Mouse (Mus musculus): ENCODE results near the gene Ten1. TPM values are rescaled to one million over a fixed set of nuclear protein-coding genes. Genes with fewer than 3 reads are reported as not detected.
A peak's percentile ranks its signal among the peaks of the same experiment; 100 is the strongest.

Ten1 gene
- polyA plus RNA-seq, 1 experiment from 2014 or later: 77.0 TPM

DNA sequence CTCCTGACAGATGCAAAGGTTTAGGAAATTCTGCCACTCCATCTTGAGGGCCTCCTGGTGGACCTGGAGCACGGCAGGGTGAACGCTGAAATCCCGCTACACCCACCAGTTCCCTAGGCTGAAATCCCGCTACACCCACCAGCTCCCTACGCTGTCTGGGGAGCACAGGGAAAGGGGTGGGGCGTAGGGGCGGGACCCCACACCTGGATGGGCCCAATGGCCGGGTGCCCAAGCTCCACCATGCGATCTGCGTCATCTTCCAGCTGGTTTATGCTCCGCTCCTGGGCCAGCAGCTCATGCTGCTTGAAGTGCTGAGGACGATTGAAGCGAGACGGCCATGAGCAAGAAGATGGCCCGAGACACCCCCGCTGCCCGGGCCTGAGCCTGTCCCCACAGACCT lies 33.8 kb downstream of the Ten1 start:
- no peaks in the 10 kb centered on the region for H3K9me3 ChIP-seq (ENCODE audit: control insufficient read depth, low read length)
- DNase-seq (peak; percentile 11), ATAC-seq (ENCODE audit: low FRiP score, low TSS enrichment) (no peak)
- no peak overlapping the region for H3K4me3 ChIP-seq (replicated peaks; ENCODE audit: low read depth, low read length)
- H3K4me1 ChIP-seq (ENCODE audit: control insufficient read depth, insufficient read depth, low read length): no peaks in the 10 kb centered on the region
- H3K27me3 ChIP-seq (ENCODE audit: control insufficient read depth, insufficient read depth, low read length): peaks cover 3% of the 10 kb centered on the region; the same call in 1 of the 2 replicates
- H3K4me2 ChIP-seq (ENCODE audit: low read length): peak overlapping the region; percentile 10; the same call in 1 of the 2 replicates
- no peak overlapping the region for H3K27ac ChIP-seq (replicated peaks; ENCODE audit: low read depth, low read length)
- 28% methylated on average over 17 of the region's 17 CpGs for WGBS
- H3K36me3 ChIP-seq (ENCODE audit: control insufficient read depth, insufficient read depth, low read length): no peaks in the 10 kb centered on the region
- 0 out of 2 replicates have a peak overlapping the region, but pooled peaks have one; percentile 23 for H3K9ac ChIP-seq (replicated peaks; ENCODE audit: low read length)

DNA sequence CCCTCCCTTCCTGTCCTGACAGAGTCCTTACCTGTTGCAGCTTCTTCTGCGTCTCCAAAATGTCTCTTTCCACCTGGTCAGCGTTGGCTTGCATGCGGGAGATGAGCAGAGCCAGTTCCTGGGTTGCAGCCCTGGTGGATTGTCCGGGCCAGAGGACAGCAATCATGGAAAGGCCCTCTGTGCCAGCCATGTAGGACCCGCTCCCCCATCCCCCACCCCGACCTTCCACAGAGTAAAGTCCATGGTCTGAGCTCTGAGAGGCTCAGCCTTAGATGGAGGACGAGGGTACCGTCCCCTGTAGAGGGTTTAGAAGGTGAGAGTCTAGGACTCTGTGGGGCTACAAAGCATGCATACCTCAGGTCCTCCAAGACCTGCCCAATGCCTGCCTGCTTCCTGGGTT lies 36.2 kb downstream of the Ten1 start:
- H3K9ac ChIP-seq (replicated peaks; ENCODE audit: low read length): no peak overlapping the region
- H3K27me3 ChIP-seq (ENCODE audit: control insufficient read depth, insufficient read depth, low read length): peaks cover 7% of the 10 kb centered on the region; the same call in 1 of the 2 replicates
- 86% methylated on average over 8 of the region's 8 CpGs for WGBS
- H3K36me3 ChIP-seq (ENCODE audit: control insufficient read depth, insufficient read depth, low read length): no peaks in the 10 kb centered on the region
- no peaks in the 10 kb centered on the region for H3K4me1 ChIP-seq (ENCODE audit: control insufficient read depth, insufficient read depth, low read length)
- H3K27ac ChIP-seq (replicated peaks; ENCODE audit: low read depth, low read length): no peak overlapping the region
- no peaks in the 10 kb centered on the region for H3K9me3 ChIP-seq (ENCODE audit: control insufficient read depth, low read length)
- H3K4me2 ChIP-seq (ENCODE audit: low read length): no peak overlapping the region
- no peak for DNase-seq
- no peak overlapping the region for H3K4me3 ChIP-seq (replicated peaks; ENCODE audit: low read depth, low read length)
- no peak for ATAC-seq (ENCODE audit: low FRiP score, low TSS enrichment)

DNA sequence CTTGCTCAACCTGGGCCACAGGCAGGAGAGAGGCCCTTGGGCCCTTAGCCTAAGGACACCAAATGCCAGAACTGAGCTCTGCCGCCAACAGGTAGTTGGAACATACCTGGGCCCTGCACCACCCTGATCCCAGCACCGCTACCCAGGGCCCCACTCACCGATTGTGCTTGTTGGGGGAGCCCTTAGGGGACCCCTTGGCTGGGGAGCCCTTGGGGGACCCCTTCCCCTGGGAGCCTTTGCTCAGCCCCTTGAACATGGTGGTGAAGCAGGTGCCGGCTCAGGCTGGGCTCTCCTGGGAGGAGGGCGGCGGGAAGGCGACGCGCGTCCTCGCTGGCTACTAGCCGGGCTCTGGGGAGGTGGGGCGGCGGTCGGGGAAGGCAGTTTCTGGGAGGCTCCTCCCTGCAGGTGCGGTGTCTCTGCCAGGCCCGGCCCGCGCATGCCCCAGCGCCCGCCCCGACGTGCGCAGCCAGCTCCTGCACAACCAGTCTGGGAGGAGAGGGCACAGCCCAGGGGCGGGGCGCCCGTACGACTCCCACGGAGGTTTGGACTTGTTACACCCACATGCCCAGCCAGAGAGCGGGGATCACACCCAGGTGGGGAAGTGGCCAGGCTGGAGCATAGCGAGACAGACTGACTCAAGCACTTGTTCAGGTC lies 39.2 kb downstream of the Ten1 start, which contains the start of gene Evpl:
Evpl (minus strand) TSS at position 336 of the 654 bp plus-strand sequence.
- DNase-seq: no peak
- H3K4me2 ChIP-seq (ENCODE audit: low read length): no peak within 1 kb of the TSS

DNA sequence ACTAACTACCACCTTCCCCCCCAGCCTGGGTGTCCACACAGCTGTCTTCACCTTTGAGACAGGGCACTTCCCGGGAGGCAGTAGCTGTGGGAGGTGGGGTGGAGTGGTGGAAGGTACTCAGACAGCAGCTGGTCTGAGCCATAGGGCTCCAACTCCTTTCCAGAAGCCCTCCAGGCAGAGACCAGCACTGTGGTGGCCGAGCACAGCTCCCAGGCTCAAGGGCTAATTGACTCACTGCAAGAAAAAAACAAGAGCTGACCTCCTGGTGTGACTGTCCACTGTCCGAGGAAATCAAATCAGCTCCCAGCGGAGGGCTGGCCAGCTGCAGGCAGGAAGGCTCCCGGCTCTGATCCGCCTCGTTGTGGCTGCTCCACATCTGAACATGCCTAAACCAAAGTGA lies 41.1 kb downstream of the Ten1 start:
- Histone ChIP-seq H3K4me1 (ENCODE audit: control insufficient read depth, insufficient read depth, low read length) (no peaks in the 10 kb centered on the region), H3K27ac (replicated peaks; ENCODE audit: low read depth, low read length) (no peak overlapping the region), H3K9ac (replicated peaks; ENCODE audit: low read length) (no peak overlapping the region), H3K4me2 (ENCODE audit: low read length) (no peak overlapping the region), H3K9me3 (ENCODE audit: control insufficient read depth, low read length) (no peaks in the 10 kb centered on the region), H3K4me3 (replicated peaks; ENCODE audit: low read depth, low read length) (no peak overlapping the region), H3K27me3 (ENCODE audit: control insufficient read depth, insufficient read depth, low read length) (peaks cover 7% of the 10 kb centered on the region; the same call in 1 of the 2 replicates), H3K36me3 (ENCODE audit: control insufficient read depth, insufficient read depth, low read length) (peaks cover 21% of the 10 kb centered on the region)
- ATAC-seq (ENCODE audit: low FRiP score, low TSS enrichment) (no peak), DNase-seq (no peak)
- WGBS: 9% methylated on average over 7 of the region's 7 CpGs

More for the DNA sequence above, 39.2 kb downstream of the Ten1 start, which contains the start of gene Evpl:
- Histone ChIP-seq H3K27ac (replicated peaks; ENCODE audit: low read depth, low read length) (no peak within 1 kb of the TSS), H3K4me1 (ENCODE audit: control insufficient read depth, insufficient read depth, low read length) (no peaks in the 10 kb centered on the region), H3K36me3 (ENCODE audit: control insufficient read depth, insufficient read depth, low read length) (peaks cover 2% of the 10 kb centered on the region; the same call in 1 of the 2 replicates), H3K9me3 (ENCODE audit: control insufficient read depth, low read length) (no peaks in the 10 kb centered on the region), H3K9ac (replicated peaks; ENCODE audit: low read length) (no peak within 1 kb of the TSS), H3K27me3 (ENCODE audit: control insufficient read depth, insufficient read depth, low read length) (peaks cover 7% of the 10 kb centered on the region; the same call in 1 of the 2 replicates), H3K4me3 (replicated peaks; ENCODE audit: low read depth, low read length) (no peak within 1 kb of the TSS)
- no peak for ATAC-seq (ENCODE audit: low FRiP score, low TSS enrichment)
- WGBS: 15% methylated on average over 31 of the region's 31 CpGs

DNA sequence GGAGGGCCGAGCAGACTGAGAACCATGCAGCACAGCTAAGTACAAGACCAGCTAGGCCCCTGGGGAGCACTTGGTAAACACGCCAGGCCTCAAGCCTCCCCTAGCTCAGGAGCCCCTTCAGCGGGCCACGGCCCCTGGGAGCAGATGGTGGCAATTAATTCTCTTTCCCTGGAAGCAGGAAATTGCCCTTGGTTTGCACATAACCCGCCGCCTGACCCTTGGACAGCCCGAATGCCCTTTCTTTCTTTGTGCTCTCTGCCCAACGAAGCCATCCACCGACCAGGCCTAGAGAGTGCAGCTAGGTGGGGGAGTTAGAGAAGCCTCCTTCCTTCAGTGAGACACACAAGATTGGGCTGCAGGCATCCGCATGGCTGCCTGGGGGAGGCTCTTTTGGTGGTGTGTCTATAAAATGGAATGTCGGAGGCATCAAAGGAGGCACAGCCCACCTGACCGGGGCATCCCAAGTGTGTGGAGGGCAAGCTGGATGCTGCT lies 43.1 kb downstream of the Ten1 start:
- Histone ChIP-seq H3K4me1 (ENCODE audit: control insufficient read depth, insufficient read depth, low read length) (no peaks in the 10 kb centered on the region), H3K27me3 (ENCODE audit: control insufficient read depth, insufficient read depth, low read length) (peaks cover 7% of the 10 kb centered on the region; the same call in 1 of the 2 replicates), H3K9ac (replicated peaks; ENCODE audit: low read length) (no peak overlapping the region), H3K4me2 (ENCODE audit: low read length) (no peak overlapping the region), H3K27ac (replicated peaks; ENCODE audit: low read depth, low read length) (no peak overlapping the region), H3K9me3 (ENCODE audit: control insufficient read depth, low read length) (no peaks in the 10 kb centered on the region), H3K36me3 (ENCODE audit: control insufficient read depth, insufficient read depth, low read length) (peaks cover 41% of the 10 kb centered on the region), H3K4me3 (replicated peaks; ENCODE audit: low read depth, low read length) (no peak overlapping the region)
- WGBS: 52% methylated on average over 12 of the region's 12 CpGs
- DNase-seq: no peak
- no peak for ATAC-seq (ENCODE audit: low FRiP score, low TSS enrichment)

DNA sequence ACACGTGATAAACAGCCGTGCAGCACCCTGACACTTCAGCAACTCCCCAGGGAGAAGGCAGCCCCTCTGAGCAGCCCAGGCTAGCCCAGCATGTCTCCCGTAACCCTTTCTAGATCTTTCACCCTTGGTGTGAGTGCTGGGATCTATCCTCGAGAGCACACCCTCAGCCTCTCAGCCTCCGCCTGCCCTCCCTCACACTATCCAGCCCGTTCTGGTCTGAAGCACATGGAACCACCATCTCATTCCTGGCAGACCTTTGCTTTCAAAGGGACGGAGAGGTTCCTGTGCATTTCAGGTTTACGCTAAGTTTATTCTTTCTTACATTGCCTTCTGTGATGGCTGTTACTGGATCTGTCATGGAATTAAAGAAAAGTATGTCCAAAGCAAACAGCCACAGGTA lies 45.9 kb downstream of the Ten1 start:
- no peak overlapping the region for H3K27ac ChIP-seq (replicated peaks; ENCODE audit: low read depth, low read length)
- no peaks in the 10 kb centered on the region for H3K9me3 ChIP-seq (ENCODE audit: control insufficient read depth, low read length)
- ATAC-seq (ENCODE audit: low FRiP score, low TSS enrichment): no peak
- no peaks in the 10 kb centered on the region for H3K4me1 ChIP-seq (ENCODE audit: control insufficient read depth, insufficient read depth, low read length)
- peaks cover 69% of the 10 kb centered on the region for H3K36me3 ChIP-seq (ENCODE audit: control insufficient read depth, insufficient read depth, low read length)
- no peak for DNase-seq
- H3K9ac ChIP-seq (replicated peaks; ENCODE audit: low read length): no peak overlapping the region
- H3K4me3 ChIP-seq (replicated peaks; ENCODE audit: low read depth, low read length): no peak overlapping the region
- H3K27me3 ChIP-seq (ENCODE audit: control insufficient read depth, insufficient read depth, low read length): no peaks in the 10 kb centered on the region
- H3K4me2 ChIP-seq (ENCODE audit: low read length): no peak overlapping the region
- 91% methylated on average over 8 of the region's 8 CpGs for WGBS

DNA sequence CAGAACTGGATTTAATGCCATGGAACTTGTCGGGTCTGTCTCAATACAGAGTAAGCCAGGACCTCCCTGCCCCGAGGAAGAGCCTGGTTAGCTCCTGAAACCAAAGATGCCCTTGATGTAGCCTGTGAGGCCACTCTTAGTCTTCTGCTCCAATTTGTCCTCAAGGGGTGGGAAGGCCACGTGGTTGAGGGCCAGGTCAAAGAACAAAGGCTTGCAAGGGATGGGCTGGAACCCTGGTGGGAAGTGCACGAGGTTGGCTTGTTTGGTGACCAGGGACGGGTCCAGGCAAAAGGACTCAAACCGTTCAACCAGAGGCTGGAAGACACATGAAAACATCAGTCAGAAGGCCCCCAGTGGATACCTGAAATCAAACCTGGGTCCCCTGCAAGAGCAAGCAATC lies 47.0 kb downstream of the Ten1 start:
- no peak for ATAC-seq (ENCODE audit: low FRiP score, low TSS enrichment)
- Histone ChIP-seq H3K4me2 (ENCODE audit: low read length) (no peak overlapping the region), H3K9me3 (ENCODE audit: control insufficient read depth, low read length) (no peaks in the 10 kb centered on the region), H3K4me3 (replicated peaks; ENCODE audit: low read depth, low read length) (no peak overlapping the region), H3K36me3 (ENCODE audit: control insufficient read depth, insufficient read depth, low read length) (peaks cover 80% of the 10 kb centered on the region), H3K4me1 (ENCODE audit: control insufficient read depth, insufficient read depth, low read length) (no peaks in the 10 kb centered on the region), H3K27me3 (ENCODE audit: control insufficient read depth, insufficient read depth, low read length) (no peaks in the 10 kb centered on the region), H3K9ac (replicated peaks; ENCODE audit: low read length) (no peak overlapping the region), H3K27ac (replicated peaks; ENCODE audit: low read depth, low read length) (no peak overlapping the region)
- no peak for DNase-seq
- WGBS: 78% methylated on average over 6 of the region's 6 CpGs

DNA sequence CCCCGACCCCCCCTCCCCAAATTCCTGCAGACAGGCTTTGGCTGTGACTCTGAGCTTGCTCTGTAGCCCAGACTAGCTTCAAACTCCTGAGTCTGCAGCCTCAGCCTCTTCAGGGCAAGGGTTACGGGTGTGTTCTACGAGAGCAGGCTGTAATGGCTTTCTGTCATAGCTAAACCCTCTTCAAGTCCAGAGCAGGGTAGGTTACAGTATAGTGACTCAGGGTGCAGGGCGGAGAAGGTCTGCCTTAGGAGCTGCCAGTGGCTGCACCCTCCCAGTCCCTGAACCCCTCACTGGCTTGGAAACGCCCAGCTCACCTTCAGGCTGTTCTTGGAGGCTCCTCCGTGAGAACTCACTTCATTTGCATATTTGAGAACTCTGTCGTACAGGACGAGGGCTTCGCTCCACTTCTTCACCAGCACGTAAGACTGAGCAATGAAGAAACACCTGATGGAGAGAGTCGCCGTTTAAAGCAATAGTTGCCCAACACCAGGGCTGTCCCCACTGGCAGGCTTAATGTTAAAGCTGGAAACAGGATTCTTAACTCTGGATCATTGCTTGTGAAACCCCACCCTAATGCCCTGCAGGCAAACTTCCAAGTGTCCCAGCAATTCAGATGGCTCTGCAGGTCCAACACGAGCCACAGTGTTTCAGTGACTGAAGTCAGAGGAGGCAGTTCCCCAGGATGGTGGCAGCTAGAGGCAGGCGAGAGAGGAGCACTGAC lies 49.0 kb downstream of the Ten1 start:
- H3K4me2 ChIP-seq (ENCODE audit: low read length): no peak overlapping the region
- DNase-seq (no peak), ATAC-seq (ENCODE audit: low FRiP score, low TSS enrichment) (no peak)
- no peak overlapping the region for H3K9ac ChIP-seq (replicated peaks; ENCODE audit: low read length)
- 91% methylated on average over 14 of the region's 14 CpGs for WGBS
- H3K27me3 ChIP-seq (ENCODE audit: control insufficient read depth, insufficient read depth, low read length): no peaks in the 10 kb centered on the region
- H3K36me3 ChIP-seq (ENCODE audit: control insufficient read depth, insufficient read depth, low read length): peaks cover 100% of the 10 kb centered on the region
- no peak overlapping the region for H3K4me3 ChIP-seq (replicated peaks; ENCODE audit: low read depth, low read length)
- H3K4me1 ChIP-seq (ENCODE audit: control insufficient read depth, insufficient read depth, low read length): no peaks in the 10 kb centered on the region
- no peak overlapping the region for H3K27ac ChIP-seq (replicated peaks; ENCODE audit: low read depth, low read length)
- H3K9me3 ChIP-seq (ENCODE audit: control insufficient read depth, low read length): no peaks in the 10 kb centered on the region
